Mouse (Mus musculus): ENCODE data around the gene Il23a. TPM values are rescaled to one million over a fixed set of nuclear protein-coding genes. Genes with fewer than 3 reads are reported as not detected.
"Not testable (repeated sequence)": the region's sequence is repeated elsewhere in the genome, so short reads cannot be mapped to it uniquely, and the experiment has no call there.

Gene Il23a
- polyA plus RNA-seq, 1 experiment from 2014 or later: not detected

GRCm38 (mm10) chr10:128332358-128333249, 34.1 kb upstream of the Il23a start:
- Histone ChIP-seq H3K4me1 (peaks cover 36% of the 10 kb centered on the region), H3K36me3 (peaks cover 17% of the 10 kb centered on the region)
- H3K4me2 ChIP-seq; H3K9ac ChIP-seq; H3K27ac ChIP-seq; H3K27me3 ChIP-seq (replicated peaks); H3K9me3 ChIP-seq (replicated peaks); H3K4me3 ChIP-seq; ATAC-seq: not testable (repeated sequence)
- WGBS (ENCODE audit: insufficient replicate concordance): 67% methylated on average over 6 of the region's 6 CpGs

- no peak overlapping the region for H3K27ac ChIP-seq
- no peak overlapping the region for H3K9ac ChIP-seq
- H3K36me3 ChIP-seq: peaks cover 39% of the 10 kb centered on the region
- no peaks in the 10 kb centered on the region for H3K27me3 ChIP-seq (replicated peaks)
- no peak overlapping the region for H3K4me2 ChIP-seq
- H3K9me3 ChIP-seq (replicated peaks): no peaks in the 10 kb centered on the region
- H3K4me3 ChIP-seq: no peak overlapping the region
- H3K4me1 ChIP-seq: peaks cover 20% of the 10 kb centered on the region
- 79% methylated on average over 10 of the region's 10 CpGs for WGBS (ENCODE audit: insufficient replicate concordance)
- no peak for ATAC-seq
Measured at GRCm38 (mm10) chr10:128327610-128328009, 29.1 kb upstream of the Il23a start.

GRCm38 (mm10) chr10:128326825-128327224, 28.3 kb upstream of the Il23a start:
- Histone ChIP-seq H3K4me1 (peaks cover 18% of the 10 kb centered on the region), H3K27me3 (replicated peaks) (no peaks in the 10 kb centered on the region), H3K9ac (no peak overlapping the region), H3K9me3 (replicated peaks) (no peaks in the 10 kb centered on the region), H3K36me3 (peaks cover 39% of the 10 kb centered on the region), H3K4me3 (no peak overlapping the region), H3K27ac (no peak overlapping the region), H3K4me2 (no peak overlapping the region)
- no peak for ATAC-seq
- WGBS (ENCODE audit: insufficient replicate concordance): 83% methylated on average over 8 of the region's 8 CpGs

- peak overlapping the region; percentile 84 for H3K4me3 ChIP-seq
- peaks cover 55% of the 10 kb centered on the region for H3K36me3 ChIP-seq
- H3K9ac ChIP-seq: peak overlapping the region; percentile 92
- peak overlapping the region; percentile 87 for H3K4me2 ChIP-seq
- WGBS (ENCODE audit: insufficient replicate concordance): 46% methylated on average over 8 of the region's 8 CpGs
- peak overlapping the region; percentile 89 for H3K27ac ChIP-seq
- H3K9me3 ChIP-seq (replicated peaks): no peaks in the 10 kb centered on the region
- peaks cover 22% of the 10 kb centered on the region for H3K4me1 ChIP-seq
- no peak for ATAC-seq
- H3K27me3 ChIP-seq (replicated peaks): no peaks in the 10 kb centered on the region
Measured at GRCm38 (mm10) chr10:128323516-128323915, 25.0 kb upstream of the Il23a start.

- peak within 1 kb of the TSS; percentile 92 for H3K9ac ChIP-seq
Measured at GRCm38 (mm10) chr10:128322141-128323108, 23.9 kb upstream of the Il23a start, which contains the start of gene Cnpy2. Gene Cnpy2 (plus strand): TSS chr10:128322459.

GRCm38 (mm10) chr10:128321641-128322040, 23.1 kb upstream of the Il23a start:
- peak overlapping the region; percentile 92 for H3K9ac ChIP-seq
- H3K27ac ChIP-seq: 0 out of 2 replicates have a peak overlapping the region, but pooled peaks have one; percentile 17
- H3K4me3 ChIP-seq: peak overlapping the region; percentile 84
- 46% methylated on average over 12 of the region's 12 CpGs for WGBS (ENCODE audit: insufficient replicate concordance)
- peaks cover 57% of the 10 kb centered on the region for H3K36me3 ChIP-seq
- no peaks in the 10 kb centered on the region for H3K27me3 ChIP-seq (replicated peaks)
- no peak for ATAC-seq
- H3K4me1 ChIP-seq: peaks cover 22% of the 10 kb centered on the region
- H3K4me2 ChIP-seq: peak overlapping the region; percentile 87
- H3K9me3 ChIP-seq (replicated peaks): no peaks in the 10 kb centered on the region

More at GRCm38 (mm10) chr10:128322141-128323108, 23.9 kb upstream of the Il23a start, which contains the start of gene Cnpy2:
- Histone ChIP-seq H3K36me3 (peaks cover 57% of the 10 kb centered on the region), H3K4me3 (peak within 1 kb of the TSS; percentile 84), H3K4me1 (peaks cover 22% of the 10 kb centered on the region), H3K9me3 (replicated peaks) (no peaks in the 10 kb centered on the region), H3K4me2 (peak within 1 kb of the TSS; percentile 87), H3K27ac (peak within 1 kb of the TSS; percentile 89), H3K27me3 (replicated peaks) (no peaks in the 10 kb centered on the region)
- peak; percentile 82 for ATAC-seq
- under 1% methylated on average over 40 of the region's 40 CpGs for whole genome bisulfite sequencing (ENCODE audit: insufficient replicate concordance)

- Histone ChIP-seq H3K27me3 (replicated peaks) (no peaks in the 10 kb centered on the region), H3K36me3 (peaks cover 99% of the 10 kb centered on the region), H3K4me2 (no peak overlapping the region), H3K9ac (no peak overlapping the region), H3K9me3 (replicated peaks) (no peaks in the 10 kb centered on the region), H3K27ac (no peak overlapping the region), H3K4me1 (peaks cover 9% of the 10 kb centered on the region), H3K4me3 (no peak overlapping the region)
- WGBS (ENCODE audit: insufficient replicate concordance): 75% methylated on average over 8 of the region's 8 CpGs
- ATAC-seq: peak; percentile 68
Measured at GRCm38 (mm10) chr10:128315578-128315977, 17.0 kb upstream of the Il23a start.

GRCm38 (mm10) chr10:128310902-128311301, 12.3 kb upstream of the Il23a start:
- Histone ChIP-seq H3K9me3 (replicated peaks) (no peaks in the 10 kb centered on the region), H3K4me3 (no peak overlapping the region), H3K4me2 (no peak overlapping the region), H3K27me3 (replicated peaks) (no peaks in the 10 kb centered on the region), H3K9ac (no peak overlapping the region), H3K27ac (no peak overlapping the region), H3K36me3 (peaks cover 83% of the 10 kb centered on the region), H3K4me1 (peaks cover 9% of the 10 kb centered on the region)
- ATAC-seq: no peak
- 52% methylated on average over 4 of the region's 4 CpGs for WGBS (ENCODE audit: insufficient replicate concordance)

- ATAC-seq: no peak
- H3K27ac ChIP-seq: no peak overlapping the region
- WGBS (ENCODE audit: insufficient replicate concordance): 83% methylated on average over 11 of the region's 11 CpGs
Measured at GRCm38 (mm10) chr10:128310177-128310576, 11.6 kb upstream of the Il23a start.

GRCm38 (mm10) chr10:128309654-128310053, 11.1 kb upstream of the Il23a start:
- Histone ChIP-seq H3K9ac (no peak overlapping the region), H3K9me3 (replicated peaks) (no peaks in the 10 kb centered on the region), H3K4me2 (no peak overlapping the region), H3K36me3 (peaks cover 74% of the 10 kb centered on the region), H3K4me3 (no peak overlapping the region), H3K27ac (no peak overlapping the region), H3K27me3 (replicated peaks) (no peaks in the 10 kb centered on the region), H3K4me1 (peaks cover 7% of the 10 kb centered on the region)
- ATAC-seq: no peak
- WGBS (ENCODE audit: insufficient replicate concordance): 84% methylated on average over 7 of the region's 7 CpGs

More at GRCm38 (mm10) chr10:128310177-128310576, 11.6 kb upstream of the Il23a start:
- Histone ChIP-seq H3K9ac (no peak overlapping the region), H3K4me1 (peaks cover 5% of the 10 kb centered on the region), H3K27me3 (replicated peaks) (no peaks in the 10 kb centered on the region), H3K4me2 (no peak overlapping the region), H3K4me3 (no peak overlapping the region), H3K36me3 (peaks cover 79% of the 10 kb centered on the region), H3K9me3 (replicated peaks) (no peaks in the 10 kb centered on the region)

GRCm38 (mm10) chr10:128303126-128304021, 4.8 kb upstream of the Il23a start, which contains the start of gene Pan2:
Gene Pan2 (plus strand): TSS chr10:128303335.
- Histone ChIP-seq H3K36me3 (peaks cover 12% of the 10 kb centered on the region), H3K9ac (peak within 1 kb of the TSS; percentile 85), H3K4me1 (peaks cover 24% of the 10 kb centered on the region), H3K4me2 (peak within 1 kb of the TSS; percentile 89), H3K27me3 (replicated peaks) (no peaks in the 10 kb centered on the region), H3K9me3 (replicated peaks) (no peaks in the 10 kb centered on the region), H3K27ac (peak within 1 kb of the TSS; percentile 86), H3K4me3 (peak within 1 kb of the TSS; percentile 69)
- 2% methylated on average over 37 of the region's 37 CpGs for WGBS (ENCODE audit: insufficient replicate concordance)
- peak; percentile 98 for ATAC-seq
